Mouse (Mus musculus): ENCODE measurements around the gene Jade3. TPM values are rescaled to one million over a fixed set of nuclear protein-coding genes. Genes with fewer than 3 reads are reported as not detected.

Jade3 gene
- total and polyA plus RNA-seq, 3 experiments = 9.9 to 21.1 (median 11.8) TPM

GRCm38 (mm10) chrX:20483213-20483612 is 57.7 kb downstream of the Jade3 start:
- Histone ChIP-seq H3K36me3 (replicated peaks in 1 of 2; ENCODE audit: control insufficient read depth in 1 of 2, insufficient read depth in 1 of 2, low read length in 1 of 2) (peaks cover 4 to 6% of the 10 kb centered on the region in 2 experiments), H3K27ac (ENCODE audit: insufficient read depth, low read depth) (no peak overlapping the region), H3K27me3 (replicated peaks) (no peaks in the 10 kb centered on the region), H3K9me3 (replicated peaks; ENCODE audit: low read length) (no peaks in the 10 kb centered on the region), H3K9ac (ENCODE audit: insufficient read depth, low read depth) (no peak overlapping the region), H3K79me2 (replicated peaks; ENCODE audit: control insufficient read depth, extremely low read depth, insufficient read depth, poor library complexity, severe bottlenecking) (no peaks in the 10 kb centered on the region), H3K4me2 (ENCODE audit: insufficient read depth, low read depth, poor library complexity, severe bottlenecking) (no peak overlapping the region), H3K4me3 (replicated peaks in 1 of 3; ENCODE audit: low read depth in 2 of 3, low read length in 2 of 3, poor library complexity in 1 of 3) (no peak overlapping the region), H3K4me1 (ENCODE audit: control insufficient read depth in 1 of 2, insufficient read depth in 2 of 2) (no peaks in the 10 kb centered on the region)
- TF ChIP-seq GABPA (IDR thresholded peaks at IDR 0.05; ENCODE audit: insufficient replicate concordance, low read depth, low read length) = no peak
- no peak for TF ChIP-seq EP300 (IDR thresholded peaks at IDR 0.05; ENCODE audit: low read length)
- TF ChIP-seq ZNF384 (IDR thresholded peaks at IDR 0.05; ENCODE audit: low read depth, low read length) = no peak
- no peak for TF ChIP-seq KAT2A (IDR thresholded peaks at IDR 0.05; ENCODE audit: insufficient replicate concordance, low read length)
- no peak for TF ChIP-seq RCOR1 (conservative IDR thresholded peaks at IDR 0.05; ENCODE audit: low read depth, low read length)
- no peak for TF ChIP-seq ZKSCAN1 (IDR thresholded peaks at IDR 0.05; ENCODE audit: borderline replicate concordance, low read depth, low read length)
- TF ChIP-seq RAD21 (IDR thresholded peaks at IDR 0.05; ENCODE audit: low read depth, low read length) = no peak
- TF ChIP-seq MEF2A (IDR thresholded peaks at IDR 0.05; ENCODE audit: borderline replicate concordance, low read depth, low read length) = no peak
- TF ChIP-seq NELFE (IDR thresholded peaks at IDR 0.05; ENCODE audit: low read depth, low read length) = no peak
- no peak for TF ChIP-seq ZC3H11A (IDR thresholded peaks at IDR 0.05; ENCODE audit: low read depth, low read length)
- TF ChIP-seq JUN (IDR thresholded peaks at IDR 0.05; ENCODE audit: insufficient read depth, low read depth, low read length) = no peak
- TF ChIP-seq BHLHE40 (IDR thresholded peaks at IDR 0.05; ENCODE audit: low read depth, low read length) = no peak
- no peak for DNase-seq (ENCODE audit: extremely low read depth)
- in situ Hi-C loops (cut with MboI; ENCODE audit: low pct_ligation_motif_present, low pct_unique_long_range_greater_than_20kb, low sequenced_read_pairs) = no loop called here
- dilution Hi-C loops (cut with MboI; ENCODE audit: extremely low pct_ligation_motif_present, extremely low pct_unique_long_range_greater_than_20kb, low sequenced_read_pairs) = no loop called here

GRCm38 (mm10) chrX:20497682-20498081 is 72.2 kb downstream of the Jade3 start:
- no peak for DNase-seq (ENCODE audit: extremely low read depth)
- H3K79me2 ChIP-seq (replicated peaks; ENCODE audit: control insufficient read depth, extremely low read depth, insufficient read depth, poor library complexity, severe bottlenecking) = no peaks in the 10 kb centered on the region
- in situ Hi-C loops (cut with MboI; ENCODE audit: low pct_ligation_motif_present, low pct_unique_long_range_greater_than_20kb, low sequenced_read_pairs) (no loop called here), dilution Hi-C loops (cut with MboI; ENCODE audit: extremely low pct_ligation_motif_present, extremely low pct_unique_long_range_greater_than_20kb, low sequenced_read_pairs) (no loop called here)
- no peak overlapping the region for H3K9ac ChIP-seq (ENCODE audit: insufficient read depth, low read depth)
- H3K4me2 ChIP-seq (ENCODE audit: insufficient read depth, low read depth, poor library complexity, severe bottlenecking) = no peak overlapping the region
- H3K4me3 ChIP-seq (replicated peaks in 1 of 3; ENCODE audit: low read depth in 2 of 3, low read length in 2 of 3, poor library complexity in 1 of 3) = no peak overlapping the region
- no peaks in the 10 kb centered on the region for H3K9me3 ChIP-seq (replicated peaks; ENCODE audit: low read length)
- no peak for TF ChIP-seq GABPA (IDR thresholded peaks at IDR 0.05; ENCODE audit: insufficient replicate concordance, low read depth, low read length)
- TF ChIP-seq CTCF (conservative IDR thresholded peaks at IDR 0.05 in 1 of 2, IDR thresholded peaks at IDR 0.05 in 1 of 2; ENCODE audit: low read depth in 2 of 2, low read length in 2 of 2) = 0 out of 4 replicates have a peak, but pooled peaks of 1 of the 2 experiments have one; percentile 10
- H3K36me3 ChIP-seq (replicated peaks in 1 of 2; ENCODE audit: control insufficient read depth in 1 of 2, insufficient read depth in 1 of 2, low read length in 1 of 2) = peaks cover 10 to 24% of the 10 kb centered on the region in 2 experiments
- no peak overlapping the region for H3K27ac ChIP-seq (ENCODE audit: insufficient read depth, low read depth)
- no peaks in the 10 kb centered on the region for H3K4me1 ChIP-seq (ENCODE audit: control insufficient read depth in 1 of 2, insufficient read depth in 2 of 2)
- H3K27me3 ChIP-seq (replicated peaks) = no peaks in the 10 kb centered on the region

All from CH12.LX (cell line).